10 mouse cellular contexts compared by ENCODE assay signal in the genomic region with DNA sequence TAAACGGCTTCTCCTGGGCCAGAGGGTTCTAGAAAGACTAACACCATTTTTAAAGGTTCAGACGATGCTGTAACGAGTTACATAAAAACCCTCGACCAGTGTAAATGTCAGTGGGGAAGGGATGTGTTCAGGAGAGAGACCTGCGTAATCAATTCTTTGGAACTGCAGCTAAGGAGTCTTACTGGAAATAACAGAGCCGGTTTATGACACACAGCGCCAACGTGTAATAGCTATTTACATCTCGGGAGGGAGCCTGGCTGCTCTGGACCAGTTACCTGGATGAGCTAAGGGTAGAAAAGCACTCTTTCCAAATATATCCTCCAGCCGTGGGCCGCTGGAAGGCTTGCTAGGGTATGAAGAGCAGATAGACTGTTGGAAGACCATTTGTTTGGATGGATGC.
DNase-seq lines count a peak whose midpoint lies in the region; ATAC-seq and TF ChIP-seq lines count a peak whose summit lies in the region.
"Had no signal": no experiment of that assay in that cellular context is flagged by ENCODE, and none has a peak within 500 bp of the region (broad histone marks: within the 10 kb centered on the region; RNA-seq: fewer than 3 reads in every experiment).

No protein-coding gene starts in this region.

- DNase-seq in heart, postnatal 25 days (ENCODE audit: low spot score): no peak
- no peak for DNase-seq in liver, adult 2 months (ENCODE audit: extremely low read depth, low read depth, low spot score)
- DNase-seq in right cerebral cortex, postnatal 10 days (ENCODE audit: low spot score in 2 of 2): no peak
- DNase-seq in layer of hippocampus, adult 18-20 months (ENCODE audit: low spot score in 2 of 2): no peak
- DNase-seq: thymus, postnatal 4 days had no signal

- TF ChIP-seq POLR2A in liver, adult 2 months (IDR thresholded peaks at IDR 0.05; ENCODE audit: extremely low read depth, insufficient read depth, low read length): no peak

- peak overlapping the region; percentile 53 for H3K4me2 ChIP-seq in heart, embryonic 13.5 days
- no peak overlapping the region for H3K4me2 ChIP-seq in liver, embryonic 12.5 days
- no peak overlapping the region for H3K4me2 ChIP-seq in embryonic facial prominence, embryonic 15.5 days (replicated peaks)
- H3K4me2 ChIP-seq in limb, embryonic 15.5 days: no peak overlapping the region; the same call in 1 of the 2 replicates

- H3K27ac ChIP-seq in heart, embryonic 13.5 days (replicated peaks): peak overlapping the region; percentile 88
- H3K27ac ChIP-seq in liver, adult 2 months (replicated peaks; ENCODE audit: insufficient read depth, low read depth, low read length): peak overlapping the region; percentile 24; the same call in 1 of the 2 replicates
- no peak overlapping the region for H3K27ac ChIP-seq in liver, embryonic 12.5 days
- peak overlapping the region; percentile 35; the same call in 1 of the 2 replicates for H3K27ac ChIP-seq in embryonic facial prominence, embryonic 15.5 days (replicated peaks)
- H3K27ac ChIP-seq in limb, embryonic 15.5 days: peak overlapping the region; percentile 35; the same call in 1 of the 2 replicates
- H3K27ac ChIP-seq: left cerebral cortex, adult 2 months had no signal

- H3K36me3 ChIP-seq in heart, embryonic 13.5 days: no peaks in the 10 kb centered on the region
- H3K36me3 ChIP-seq in liver, adult 2 months (ENCODE audit: control insufficient read depth, insufficient read depth, low read length): no peaks in the 10 kb centered on the region
- no peaks in the 10 kb centered on the region for H3K36me3 ChIP-seq in liver, embryonic 12.5 days
- H3K36me3 ChIP-seq in embryonic facial prominence, embryonic 15.5 days: no peaks in the 10 kb centered on the region
- no peaks in the 10 kb centered on the region for H3K36me3 ChIP-seq in limb, embryonic 15.5 days

- H3K4me1 ChIP-seq in heart, embryonic 13.5 days: peaks cover 30% of the 10 kb centered on the region
- no peaks in the 10 kb centered on the region; the same call in 1 of the 2 replicates for H3K4me1 ChIP-seq in liver, adult 2 months (ENCODE audit: control insufficient read depth, insufficient read depth, low read length)
- no peaks in the 10 kb centered on the region for H3K4me1 ChIP-seq in liver, embryonic 12.5 days
- H3K4me1 ChIP-seq in embryonic facial prominence, embryonic 15.5 days: 0 out of 2 replicates have a peak, but pooled peaks cover 9% of the 10 kb centered on the region
- H3K4me1 ChIP-seq in limb, embryonic 15.5 days: peaks cover 15% of the 10 kb centered on the region

- no peak for ATAC-seq in heart, embryonic 13.5 days (ENCODE audit: extremely low read depth, insufficient number of reproducible peaks, low FRiP score, low TSS enrichment)
- ATAC-seq in liver, embryonic 12.5 days: no peak
- no peak for ATAC-seq in embryonic facial prominence, embryonic 15.5 days (ENCODE audit: insufficient number of reproducible peaks, low FRiP score, low TSS enrichment, low read depth)
- ATAC-seq in limb, embryonic 15.5 days (ENCODE audit: insufficient number of reproducible peaks, low FRiP score, low TSS enrichment, low read depth): no peak

- intact Hi-C loops in heart, postnatal 25 days (cut with DNase I): no loop called here

- no peaks in the 10 kb centered on the region for H3K79me2 ChIP-seq in liver, adult 2 months (ENCODE audit: control insufficient read depth, insufficient read depth, low read length)

- peak overlapping the region; percentile 42; the same call in 1 of the 2 replicates for H3K9ac ChIP-seq in heart, embryonic 13.5 days
- H3K9ac ChIP-seq in liver, adult 2 months (ENCODE audit: low read depth, low read length): no peak overlapping the region
- no peak overlapping the region for H3K9ac ChIP-seq in liver, embryonic 12.5 days
- no peak overlapping the region for H3K9ac ChIP-seq in embryonic facial prominence, embryonic 15.5 days
- no peak overlapping the region for H3K9ac ChIP-seq in limb, embryonic 15.5 days

- no peaks in the 10 kb centered on the region for H3K9me3 ChIP-seq in heart, embryonic 13.5 days
- no peaks in the 10 kb centered on the region for H3K9me3 ChIP-seq in liver, embryonic 12.5 days (replicated peaks)
- no peaks in the 10 kb centered on the region for H3K9me3 ChIP-seq in embryonic facial prominence, embryonic 15.5 days (replicated peaks)
- H3K9me3 ChIP-seq in limb, embryonic 15.5 days: no peaks in the 10 kb centered on the region

- no peak for TF ChIP-seq CTCF in liver, adult 2 months (IDR thresholded peaks at IDR 0.05; ENCODE audit: low read depth, low read length)

- no peaks in the 10 kb centered on the region for H3K27me3 ChIP-seq in heart, embryonic 13.5 days (replicated peaks)
- no peaks in the 10 kb centered on the region for H3K27me3 ChIP-seq in liver, adult 2 months (ENCODE audit: control insufficient read depth, insufficient read depth, low read length)
- H3K27me3 ChIP-seq in liver, embryonic 12.5 days (replicated peaks): no peaks in the 10 kb centered on the region
- no peaks in the 10 kb centered on the region for H3K27me3 ChIP-seq in embryonic facial prominence, embryonic 15.5 days
- no peaks in the 10 kb centered on the region for H3K27me3 ChIP-seq in limb, embryonic 15.5 days

- no peak overlapping the region for H3K4me3 ChIP-seq in heart, embryonic 13.5 days
- no peak overlapping the region for H3K4me3 ChIP-seq in liver, adult 2 months (ENCODE audit: insufficient read depth, low read depth, low read length)
- no peak overlapping the region for H3K4me3 ChIP-seq in liver, embryonic 12.5 days
- no peak overlapping the region for H3K4me3 ChIP-seq in embryonic facial prominence, embryonic 15.5 days (replicated peaks)
- H3K4me3 ChIP-seq in limb, embryonic 15.5 days: no peak overlapping the region
- H3K4me3 ChIP-seq: left cerebral cortex, adult 2 months had no signal

- 28% methylated on average over 11 of the region's 11 CpGs for WGBS in heart, embryonic 13.5 days
- 59% methylated on average over 11 of the region's 11 CpGs for WGBS in liver, adult 2 months
- WGBS in liver, embryonic 12.5 days (ENCODE audit: insufficient replicate concordance): 49% methylated on average over 11 of the region's 11 CpGs
- WGBS in embryonic facial prominence, embryonic 15.5 days: 67% methylated on average over 11 of the region's 11 CpGs
- 23% methylated on average over 11 of the region's 11 CpGs for WGBS in limb, embryonic 15.5 days
